Mouse (Mus musculus) heart, embryonic 11.5 days (tissue): Measurements from ENCODE around the gene Rin2. TPM values are rescaled to one million over a fixed set of nuclear protein-coding genes. Genes with fewer than 3 reads are reported as not detected.
A peak's percentile ranks its signal among the peaks of the same experiment; 100 is the strongest.

Source experiments
- ATAC-seq: fragments of 200-750 bp; cut with Nextera tagmentation; replicated peaks from 2 replicates; pipeline ENCODE4 v1.8.0; 2017; ENCODE audit warnings: moderate library complexity; ENCODE audit not compliant: insufficient number of reproducible peaks, low FRiP score, low TSS enrichment
- H3K27ac ChIP-seq: fragments of 300-500 bp; sonication (generic); 2 replicates; pipeline ENCODE4 v1.5.1; 2014; ENCODE audit warnings: mild to moderate bottlenecking, low read depth, low read length
- H3K27me3 ChIP-seq: fragments of 300-500 bp; sonication (generic); 2 replicates; pipeline ENCODE4 v1.6.1; 2014; ENCODE audit warnings: mild to moderate bottlenecking, low read length, mixed read lengths; ENCODE audit not compliant: control insufficient read depth, insufficient read depth
- H3K36me3 ChIP-seq: fragments of 300-500 bp; sonication (generic); 2 replicates; pipeline ENCODE4 v1.6.1; 2014; ENCODE audit warnings: mild to moderate bottlenecking, low read length, moderate library complexity, mixed read lengths; ENCODE audit not compliant: control insufficient read depth, insufficient read depth
- H3K4me1 ChIP-seq: fragments of 300-500 bp; sonication (generic); 2 replicates; pipeline ENCODE4 v1.6.1; 2014; ENCODE audit warnings: low read length; ENCODE audit not compliant: control insufficient read depth, insufficient read depth
- H3K4me2 ChIP-seq: fragments of 300-500 bp; sonication (generic); 2 replicates; pipeline ENCODE4 v1.6.1; 2014; ENCODE audit warnings: mild to moderate bottlenecking, moderate library complexity
- H3K4me3 ChIP-seq: fragments of 300-500 bp; sonication (generic); 2 replicates; pipeline ENCODE4 v1.5.1; 2014; ENCODE audit warnings: low read depth, low read length
- H3K9ac ChIP-seq: fragments of 300-500 bp; sonication (generic); 2 replicates; pipeline ENCODE4 v1.6.1; 2014; ENCODE audit warnings: mild to moderate bottlenecking, low read depth, low read length, moderate library complexity
- H3K9me3 ChIP-seq: fragments of 300-500 bp; sonication (generic); replicated peaks from 2 replicates; pipeline ENCODE4 v1.6.1; 2016; ENCODE audit warnings: low read length; ENCODE audit not compliant: control insufficient read depth
- WGBS: fragments of 180-500 bp; shearing (Covaris S2); extraction: QIAGEN DNeasy Blood & Tissue Kit; methylation state at CpG from one replicate; pipeline ENCODE4 v1.1.7; 2014; ENCODE audit not compliant: insufficient replicate concordance; 5-methylcytosine and 5-hydroxymethylcytosine counted together
- polyA plus RNA-seq: library from polyadenylated mRNA; unstranded; fragments of >200 nt; fragmentation: Nextera tagmentation; extraction: Ambion mirVana; gene quantifications from 2 replicates; pipeline ENCODE4 v1.2.1, GENCODE M21; 2014

Rin2 gene
- polyA plus RNA-seq, 1 experiment from 2014 or later = 16.3 TPM

- no peaks in the 10 kb centered on the region for H3K27me3 ChIP-seq
- H3K4me2 ChIP-seq = no peak overlapping the region
- WGBS = 89% methylated on average over 5 of the region's 5 CpGs
- peaks cover 15% of the 10 kb centered on the region for H3K4me1 ChIP-seq
- H3K4me3 ChIP-seq = no peak overlapping the region
- no peak overlapping the region for H3K9ac ChIP-seq
- H3K36me3 ChIP-seq = peaks cover 19% of the 10 kb centered on the region
- no peaks in the 10 kb centered on the region for H3K9me3 ChIP-seq
- ATAC-seq = no peak
- 0 out of 2 replicates have a peak overlapping the region, but pooled peaks have one; percentile 10 for H3K27ac ChIP-seq
Observed at GRCm38 (mm10) chr2:145881932-145882331, 206.9 kb downstream of the Rin2 start.

- no peaks in the 10 kb centered on the region for H3K27me3 ChIP-seq
- no peak overlapping the region for H3K4me2 ChIP-seq
- H3K4me1 ChIP-seq = peaks cover 17% of the 10 kb centered on the region
- no peak overlapping the region for H3K9ac ChIP-seq
- peaks cover 19% of the 10 kb centered on the region for H3K36me3 ChIP-seq
- no peak overlapping the region for H3K4me3 ChIP-seq
- H3K9me3 ChIP-seq = no peaks in the 10 kb centered on the region
- H3K27ac ChIP-seq = no peak overlapping the region
- WGBS = 24% methylated on average over 2 of the region's 2 CpGs
- no peak for ATAC-seq
Observed at GRCm38 (mm10) chr2:145882398-145882797, 207.4 kb downstream of the Rin2 start.

GRCm38 (mm10) chr2:145884036-145884912, 209.3 kb downstream of the Rin2 start:
- no peak overlapping the region for H3K4me3 ChIP-seq
- H3K27me3 ChIP-seq = no peaks in the 10 kb centered on the region
- H3K36me3 ChIP-seq = peaks cover 11% of the 10 kb centered on the region
- H3K27ac ChIP-seq = peak overlapping the region; percentile 81
- no peaks in the 10 kb centered on the region for H3K9me3 ChIP-seq
- peaks cover 32% of the 10 kb centered on the region for H3K4me1 ChIP-seq
- ATAC-seq = 0 out of 2 replicates have a peak, but pooled peaks have one; percentile 27
- 23% methylated on average over 17 of the region's 17 CpGs for WGBS
- no peak overlapping the region for H3K9ac ChIP-seq
- H3K4me2 ChIP-seq = no peak overlapping the region

GRCm38 (mm10) chr2:145884913-145885785, 210.1 kb downstream of the Rin2 start:
- no peaks in the 10 kb centered on the region for H3K27me3 ChIP-seq
- no peak overlapping the region for H3K4me2 ChIP-seq
- ATAC-seq = no peak
- no peak overlapping the region for H3K9ac ChIP-seq
- no peaks in the 10 kb centered on the region for H3K9me3 ChIP-seq
- peak overlapping the region; percentile 81 for H3K27ac ChIP-seq
- WGBS = 49% methylated on average over 14 of the region's 14 CpGs
- no peak overlapping the region for H3K4me3 ChIP-seq
- H3K4me1 ChIP-seq = peaks cover 36% of the 10 kb centered on the region
- H3K36me3 ChIP-seq = peaks cover 9% of the 10 kb centered on the region; the same call in 1 of the 2 replicates

GRCm38 (mm10) chr2:145887937-145888765, 213.1 kb downstream of the Rin2 start:
- peak overlapping the region; percentile 25 for H3K4me2 ChIP-seq
- 29% methylated on average over 14 of the region's 14 CpGs for WGBS
- 0 out of 2 replicates have a peak, but pooled peaks cover 3% of the 10 kb centered on the region for H3K36me3 ChIP-seq
- no peaks in the 10 kb centered on the region for H3K9me3 ChIP-seq
- H3K27me3 ChIP-seq = no peaks in the 10 kb centered on the region
- peak; percentile 57 for ATAC-seq
- peaks cover 36% of the 10 kb centered on the region for H3K4me1 ChIP-seq
- no peak overlapping the region for H3K9ac ChIP-seq
- no peak overlapping the region for H3K4me3 ChIP-seq
- peak overlapping the region; percentile 95 for H3K27ac ChIP-seq

- Histone ChIP-seq H3K4me3 (no peak overlapping the region), H3K4me2 (no peak overlapping the region; the same call in 1 of the 2 replicates), H3K9ac (no peak overlapping the region), H3K9me3 (no peaks in the 10 kb centered on the region), H3K27ac (peak overlapping the region; percentile 95), H3K36me3 (0 out of 2 replicates have a peak, but pooled peaks cover 3% of the 10 kb centered on the region), H3K4me1 (peaks cover 36% of the 10 kb centered on the region), H3K27me3 (no peaks in the 10 kb centered on the region)
- WGBS = 62% methylated on average over 6 of the region's 6 CpGs
- ATAC-seq = no peak; the same call in 1 of the 2 replicates
Observed at GRCm38 (mm10) chr2:145888766-145889480, 213.9 kb downstream of the Rin2 start.

GRCm38 (mm10) chr2:145890571-145890970, 215.6 kb downstream of the Rin2 start:
- no peaks in the 10 kb centered on the region for H3K9me3 ChIP-seq
- H3K4me1 ChIP-seq = peaks cover 22% of the 10 kb centered on the region
- H3K27me3 ChIP-seq = no peaks in the 10 kb centered on the region
- H3K27ac ChIP-seq = no peak overlapping the region
- H3K36me3 ChIP-seq = 0 out of 2 replicates have a peak, but pooled peaks cover 3% of the 10 kb centered on the region
- no peak overlapping the region for H3K9ac ChIP-seq
- no peak for ATAC-seq
- WGBS = 86% methylated on average over 2 of the region's 2 CpGs
- no peak overlapping the region for H3K4me2 ChIP-seq
- H3K4me3 ChIP-seq = no peak overlapping the region
